Mouse (Mus musculus): ENCODE measurements at regions not wholly inside any gene's neighbourhood (a gene's known extent, or its start where the extent isn't known, plus 50 kb on each side); places are given as distances from the start of the nearest gene placed in this dataset.

DNA sequence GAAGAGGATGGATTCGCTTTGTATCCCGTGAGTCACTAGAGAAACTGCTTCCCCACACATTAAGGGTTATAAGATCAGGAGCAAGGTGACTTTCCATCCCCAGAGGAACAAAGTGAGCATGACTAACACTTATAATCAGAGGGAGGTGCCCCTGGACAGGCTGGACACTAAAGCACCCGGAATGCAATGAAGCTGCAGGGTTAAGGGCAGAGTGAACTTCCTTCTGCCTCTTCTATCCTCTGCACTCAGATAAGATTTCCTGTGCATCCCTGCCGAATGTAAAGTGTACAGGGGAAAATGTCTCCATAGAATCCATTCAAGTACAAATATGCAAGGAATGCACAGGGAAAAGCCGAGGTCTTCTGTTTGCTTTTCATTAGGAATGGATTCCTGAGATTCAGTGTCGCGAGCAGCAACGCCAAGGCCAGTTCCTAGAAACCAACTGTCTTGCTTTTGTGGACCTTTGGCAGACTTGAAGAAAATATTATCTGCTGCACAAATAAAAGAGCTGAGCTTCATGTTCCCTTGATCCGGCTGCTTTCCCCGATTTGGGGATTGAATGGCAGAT is 58.5 kb upstream of the Fbxl7 start:
- Histone ChIP-seq H3K4me1 (ENCODE audit: control insufficient read depth, insufficient read depth, low read length) (no peaks in the 10 kb centered on the region), H3K9ac (ENCODE audit: low read depth, low read length) (no peak overlapping the region), H3K27me3 (ENCODE audit: control insufficient read depth, insufficient read depth, low read length) (no peaks in the 10 kb centered on the region), H3K36me3 (ENCODE audit: control insufficient read depth, insufficient read depth, low read length) (no peaks in the 10 kb centered on the region), H3K9me3 (ENCODE audit: control insufficient read depth, low read length) (no peaks in the 10 kb centered on the region), H3K27ac (ENCODE audit: low read depth, low read length) (no peak overlapping the region), H3K4me3 (ENCODE audit: low read length) (no peak overlapping the region), H3K4me2 (replicated peaks; ENCODE audit: low read depth, low read length) (no peak overlapping the region)
- WGBS, result 57% methylated on average over 10 of the region's 10 CpGs
- no peak for ATAC-seq (ENCODE audit: low FRiP score, low TSS enrichment)

DNA sequence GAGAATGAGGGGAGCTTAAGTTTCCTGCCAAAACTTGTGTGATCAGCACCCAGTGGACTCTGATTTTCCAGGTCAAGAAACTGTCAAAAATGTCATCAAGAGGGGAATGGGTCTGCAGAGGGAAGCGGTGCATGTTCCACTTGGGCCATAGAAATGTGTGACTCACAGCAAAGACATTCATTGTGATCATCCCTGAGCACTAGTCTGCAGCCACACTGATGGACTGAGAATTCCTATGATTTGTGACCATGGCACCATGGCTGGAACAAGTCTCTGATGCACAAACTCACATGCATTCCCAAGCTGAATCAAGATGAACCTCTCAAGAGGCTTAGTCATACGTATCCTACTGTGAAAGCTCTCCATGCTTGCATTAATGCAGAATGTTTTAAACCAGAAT is 63.6 kb upstream of the Fbxl7 start:
- Histone ChIP-seq H3K27me3 (ENCODE audit: control insufficient read depth, insufficient read depth, low read length) (no peaks in the 10 kb centered on the region), H3K4me2 (replicated peaks; ENCODE audit: low read depth, low read length) (no peak overlapping the region), H3K36me3 (ENCODE audit: control insufficient read depth, insufficient read depth, low read length) (no peaks in the 10 kb centered on the region), H3K4me1 (ENCODE audit: control insufficient read depth, insufficient read depth, low read length) (no peaks in the 10 kb centered on the region), H3K9ac (ENCODE audit: low read depth, low read length) (no peak overlapping the region), H3K4me3 (ENCODE audit: low read length) (no peak overlapping the region), H3K9me3 (ENCODE audit: control insufficient read depth, low read length) (no peaks in the 10 kb centered on the region), H3K27ac (ENCODE audit: low read depth, low read length) (no peak overlapping the region)
- WGBS, result 90% methylated on average over 2 of the region's 2 CpGs
- no peak for ATAC-seq (ENCODE audit: low FRiP score, low TSS enrichment)

DNA sequence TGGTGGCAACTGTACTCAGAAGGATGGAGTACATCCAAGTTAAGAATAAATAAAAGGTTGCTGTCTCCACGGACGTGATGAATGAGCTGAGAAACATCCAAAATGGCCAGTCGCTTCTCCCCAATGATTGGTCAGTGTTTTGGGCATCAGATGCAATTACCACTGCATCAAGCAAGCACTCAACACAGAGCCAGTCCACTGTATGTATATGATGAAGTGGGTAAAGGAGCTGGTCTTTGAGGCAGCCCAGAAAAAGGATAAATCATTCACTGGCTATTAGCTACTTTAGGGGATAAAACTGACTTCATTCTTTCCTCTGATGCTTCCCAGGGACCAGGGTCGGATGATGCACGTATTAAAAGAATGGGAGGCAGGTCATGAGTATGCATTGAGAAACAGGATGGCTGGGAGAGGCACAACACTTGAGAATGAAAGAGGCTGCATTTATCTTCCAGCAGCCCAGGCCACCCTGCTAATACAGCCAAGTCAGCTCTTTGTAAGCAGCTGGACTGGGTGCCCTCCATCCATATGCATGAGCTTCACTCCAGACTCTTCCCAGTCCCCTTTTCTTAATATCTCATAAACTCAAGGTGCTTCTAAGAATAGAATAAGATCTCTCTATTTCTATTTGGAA is 73.1 kb upstream of the Fbxl7 start:
- no peak overlapping the region for H3K4me2 ChIP-seq (replicated peaks; ENCODE audit: low read depth, low read length)
- no peak overlapping the region for H3K4me3 ChIP-seq (ENCODE audit: low read length)
- ATAC-seq (ENCODE audit: low FRiP score, low TSS enrichment), result no peak
- 84% methylated on average over 5 of the region's 5 CpGs for WGBS
- H3K9me3 ChIP-seq (ENCODE audit: control insufficient read depth, low read length), result no peaks in the 10 kb centered on the region
- H3K27ac ChIP-seq (ENCODE audit: low read depth, low read length), result no peak overlapping the region
- H3K27me3 ChIP-seq (ENCODE audit: control insufficient read depth, insufficient read depth, low read length), result no peaks in the 10 kb centered on the region
- no peaks in the 10 kb centered on the region for H3K4me1 ChIP-seq (ENCODE audit: control insufficient read depth, insufficient read depth, low read length)
- H3K9ac ChIP-seq (ENCODE audit: low read depth, low read length), result no peak overlapping the region
- no peaks in the 10 kb centered on the region for H3K36me3 ChIP-seq (ENCODE audit: control insufficient read depth, insufficient read depth, low read length)

DNA sequence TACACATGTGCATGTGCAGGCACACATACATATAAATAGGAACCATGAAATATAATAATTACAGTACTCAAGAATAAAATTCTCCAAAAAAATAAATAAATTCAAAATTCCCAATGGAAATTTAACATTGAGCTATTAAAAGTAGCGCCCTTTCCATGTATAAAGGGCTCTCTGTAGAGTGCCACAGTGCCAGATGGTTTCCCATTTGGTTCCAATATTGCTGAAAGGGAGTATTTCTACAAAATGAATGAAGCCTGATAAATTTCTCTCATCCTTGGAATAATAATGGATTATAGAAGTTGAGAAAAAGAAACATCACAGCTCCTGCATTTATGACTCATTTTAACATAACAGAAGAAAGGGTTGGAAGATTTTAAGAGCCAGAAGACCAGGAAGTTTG is 75.4 kb upstream of the Fbxl7 start:
- H3K4me1 ChIP-seq (ENCODE audit: control insufficient read depth, insufficient read depth, low read length), result no peaks in the 10 kb centered on the region
- no peak overlapping the region for H3K4me3 ChIP-seq (ENCODE audit: low read length)
- no peak overlapping the region for H3K27ac ChIP-seq (ENCODE audit: low read depth, low read length)
- no peaks in the 10 kb centered on the region for H3K36me3 ChIP-seq (ENCODE audit: control insufficient read depth, insufficient read depth, low read length)
- ATAC-seq (ENCODE audit: low FRiP score, low TSS enrichment), result no peak
- no peaks in the 10 kb centered on the region for H3K27me3 ChIP-seq (ENCODE audit: control insufficient read depth, insufficient read depth, low read length)
- H3K4me2 ChIP-seq (replicated peaks; ENCODE audit: low read depth, low read length), result no peak overlapping the region
- WGBS, result 96% methylated on average over 1 of the region's 1 CpGs
- no peaks in the 10 kb centered on the region for H3K9me3 ChIP-seq (ENCODE audit: control insufficient read depth, low read length)
- no peak overlapping the region for H3K9ac ChIP-seq (ENCODE audit: low read depth, low read length)

DNA sequence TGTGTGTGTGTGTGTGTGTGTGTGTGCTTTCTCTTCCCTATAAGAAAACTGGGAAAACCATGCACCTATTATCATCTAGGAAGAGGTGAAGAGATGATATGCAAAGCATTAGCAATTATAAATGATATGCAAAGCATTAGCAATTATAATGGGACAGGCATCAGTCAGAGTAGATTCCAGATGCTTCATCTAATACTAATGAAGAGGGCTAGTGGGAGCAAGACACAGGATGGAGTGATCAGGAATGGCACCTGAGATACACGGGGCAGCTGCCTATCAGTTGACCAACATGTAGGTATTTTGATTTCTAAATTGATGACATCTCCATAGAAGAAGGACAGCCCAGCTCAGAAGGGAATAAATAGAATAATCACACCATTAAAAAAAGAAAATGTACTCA is 97.7 kb upstream of the Fbxl7 start:
- Histone ChIP-seq H3K27ac (ENCODE audit: low read depth, low read length) (no peak overlapping the region), H3K36me3 (ENCODE audit: control insufficient read depth, insufficient read depth, low read length) (no peaks in the 10 kb centered on the region), H3K9me3 (ENCODE audit: control insufficient read depth, low read length) (no peaks in the 10 kb centered on the region), H3K27me3 (ENCODE audit: control insufficient read depth, insufficient read depth, low read length) (no peaks in the 10 kb centered on the region), H3K4me2 (replicated peaks; ENCODE audit: low read depth, low read length) (no peak overlapping the region), H3K9ac (ENCODE audit: low read depth, low read length) (no peak overlapping the region), H3K4me3 (ENCODE audit: low read length) (no peak overlapping the region), H3K4me1 (ENCODE audit: control insufficient read depth, insufficient read depth, low read length) (no peaks in the 10 kb centered on the region)
- no peak for ATAC-seq (ENCODE audit: low FRiP score, low TSS enrichment)
- WGBS, result 81% methylated on average over 1 of the region's 1 CpGs

DNA sequence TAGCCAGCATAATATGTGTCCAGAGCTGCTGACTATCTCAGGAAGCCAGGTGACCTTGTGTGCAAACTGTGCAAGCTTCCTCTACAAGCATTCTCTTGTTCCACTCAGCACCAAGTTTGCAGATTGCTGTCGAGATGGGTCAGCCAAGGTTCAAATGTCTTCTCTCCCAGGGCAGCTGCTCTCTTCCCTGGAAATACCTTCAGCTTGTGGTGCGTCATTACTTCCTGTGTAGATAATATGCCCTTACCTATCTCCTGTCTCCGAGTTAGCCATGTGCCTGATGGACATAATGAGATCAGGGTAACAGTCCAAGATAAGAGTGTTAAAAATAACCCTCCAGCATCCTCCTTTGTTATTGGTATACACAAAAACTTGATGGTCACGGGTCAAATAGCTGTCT is 113.7 kb upstream of the Fbxl7 start:
- no peak overlapping the region for H3K4me2 ChIP-seq (replicated peaks; ENCODE audit: low read depth, low read length)
- no peak overlapping the region for H3K4me3 ChIP-seq (ENCODE audit: low read length)
- H3K9ac ChIP-seq (ENCODE audit: low read depth, low read length), result no peak overlapping the region
- 69% methylated on average over 4 of the region's 4 CpGs for WGBS
- H3K27ac ChIP-seq (ENCODE audit: low read depth, low read length), result no peak overlapping the region
- H3K36me3 ChIP-seq (ENCODE audit: control insufficient read depth, insufficient read depth, low read length), result no peaks in the 10 kb centered on the region
- no peak for ATAC-seq (ENCODE audit: low FRiP score, low TSS enrichment)
- H3K9me3 ChIP-seq (ENCODE audit: control insufficient read depth, low read length), result no peaks in the 10 kb centered on the region
- H3K4me1 ChIP-seq (ENCODE audit: control insufficient read depth, insufficient read depth, low read length), result no peaks in the 10 kb centered on the region
- H3K27me3 ChIP-seq (ENCODE audit: control insufficient read depth, insufficient read depth, low read length), result no peaks in the 10 kb centered on the region

DNA sequence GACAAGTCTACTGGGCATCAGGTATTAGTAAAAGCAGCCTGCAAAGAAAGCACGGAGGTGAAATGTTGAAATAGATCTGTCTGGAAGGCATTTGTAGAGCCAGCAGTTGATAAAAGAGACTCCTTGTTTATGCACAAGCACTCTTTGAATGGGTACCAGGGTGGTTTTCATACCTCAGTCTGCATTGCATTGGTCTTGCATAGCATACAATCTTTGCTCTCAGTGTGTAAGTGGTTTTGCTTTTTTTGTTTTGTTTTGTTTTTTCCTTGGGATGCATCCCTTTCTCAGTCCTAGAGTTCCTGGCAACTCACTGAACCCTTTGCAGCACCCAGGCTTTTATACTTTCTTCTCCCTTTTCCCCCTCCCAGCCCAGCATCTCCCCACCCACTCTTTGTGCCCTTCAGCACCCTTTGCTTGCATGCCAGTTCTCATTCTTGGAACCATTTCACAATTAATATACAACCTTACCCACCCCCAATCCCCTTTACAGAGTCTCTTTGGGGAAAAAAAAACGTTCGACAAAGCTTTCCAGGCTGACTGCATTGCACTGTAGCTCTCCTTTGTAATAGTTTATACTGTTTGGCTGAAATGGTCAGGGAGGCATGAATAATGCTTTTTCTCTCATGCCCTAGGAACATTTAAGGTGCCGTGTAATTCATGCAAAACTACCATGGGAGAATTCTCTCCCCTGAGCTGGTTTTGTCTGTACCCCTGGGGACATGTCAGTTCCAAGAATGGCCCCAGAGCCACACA is 118.7 kb upstream of the Fbxl7 start:
- H3K36me3 ChIP-seq (ENCODE audit: control insufficient read depth, insufficient read depth, low read length), result no peaks in the 10 kb centered on the region
- ATAC-seq (ENCODE audit: low FRiP score, low TSS enrichment), result no peak
- H3K27ac ChIP-seq (ENCODE audit: low read depth, low read length), result no peak overlapping the region
- no peak overlapping the region for H3K9ac ChIP-seq (ENCODE audit: low read depth, low read length)
- no peaks in the 10 kb centered on the region for H3K4me1 ChIP-seq (ENCODE audit: control insufficient read depth, insufficient read depth, low read length)
- H3K4me3 ChIP-seq (ENCODE audit: low read length), result no peak overlapping the region
- no peaks in the 10 kb centered on the region for H3K27me3 ChIP-seq (ENCODE audit: control insufficient read depth, insufficient read depth, low read length)
- H3K9me3 ChIP-seq (ENCODE audit: control insufficient read depth, low read length), result no peaks in the 10 kb centered on the region
- WGBS, result 55% methylated on average over 4 of the region's 4 CpGs
- no peak overlapping the region for H3K4me2 ChIP-seq (replicated peaks; ENCODE audit: low read depth, low read length)

DNA sequence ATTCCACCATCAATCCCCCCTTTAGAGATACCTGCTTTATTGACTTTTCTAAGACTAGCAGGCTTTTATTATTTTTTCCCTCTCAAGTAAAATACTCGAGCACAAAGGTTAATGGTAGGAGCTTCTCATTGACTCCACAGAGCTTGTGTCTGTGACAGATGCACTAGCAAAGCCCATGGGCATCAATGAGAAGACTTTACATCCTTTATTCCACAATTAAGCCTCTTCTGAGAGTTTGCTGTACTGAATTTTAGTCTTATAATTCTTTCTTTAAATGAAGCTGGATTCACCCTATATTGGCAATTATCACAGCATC is 119.2 kb upstream of the Fbxl7 start:
- 20% methylated on average over 1 of the region's 1 CpGs for WGBS
- Histone ChIP-seq H3K27me3 (ENCODE audit: control insufficient read depth, insufficient read depth, low read length) (no peaks in the 10 kb centered on the region), H3K27ac (ENCODE audit: low read depth, low read length) (no peak overlapping the region), H3K4me2 (replicated peaks; ENCODE audit: low read depth, low read length) (no peak overlapping the region), H3K4me1 (ENCODE audit: control insufficient read depth, insufficient read depth, low read length) (no peaks in the 10 kb centered on the region), H3K4me3 (ENCODE audit: low read length) (no peak overlapping the region), H3K9me3 (ENCODE audit: control insufficient read depth, low read length) (no peaks in the 10 kb centered on the region), H3K9ac (ENCODE audit: low read depth, low read length) (no peak overlapping the region), H3K36me3 (ENCODE audit: control insufficient read depth, insufficient read depth, low read length) (no peaks in the 10 kb centered on the region)
- ATAC-seq (ENCODE audit: low FRiP score, low TSS enrichment), result no peak

DNA sequence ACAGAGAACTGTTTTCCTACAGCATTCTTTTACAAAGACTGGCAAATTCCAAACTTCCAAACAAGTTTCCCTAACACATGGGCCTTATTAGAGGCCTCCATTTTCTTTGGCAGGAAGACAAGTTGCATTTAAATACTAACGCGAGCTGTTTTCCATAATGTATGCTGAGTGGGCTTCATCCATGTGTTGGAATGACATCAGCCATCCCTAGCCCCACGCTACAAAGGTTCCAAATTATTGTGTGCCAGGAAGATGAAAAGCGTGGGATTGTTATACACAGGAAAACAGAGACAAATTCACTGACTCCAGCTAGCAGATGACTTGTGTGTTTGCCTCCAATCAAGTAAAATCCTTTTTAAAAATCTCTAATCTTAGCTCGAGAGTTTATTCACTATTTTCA is 125.1 kb upstream of the Fbxl7 start:
- H3K4me2 ChIP-seq (replicated peaks; ENCODE audit: low read depth, low read length), result no peak overlapping the region
- no peaks in the 10 kb centered on the region for H3K27me3 ChIP-seq (ENCODE audit: control insufficient read depth, insufficient read depth, low read length)
- H3K9me3 ChIP-seq (ENCODE audit: control insufficient read depth, low read length), result no peaks in the 10 kb centered on the region
- H3K9ac ChIP-seq (ENCODE audit: low read depth, low read length), result no peak overlapping the region
- no peaks in the 10 kb centered on the region for H3K4me1 ChIP-seq (ENCODE audit: control insufficient read depth, insufficient read depth, low read length)
- ATAC-seq (ENCODE audit: low FRiP score, low TSS enrichment), result no peak
- 76% methylated on average over 5 of the region's 5 CpGs for WGBS
- no peaks in the 10 kb centered on the region for H3K36me3 ChIP-seq (ENCODE audit: control insufficient read depth, insufficient read depth, low read length)
- no peak overlapping the region for H3K27ac ChIP-seq (ENCODE audit: low read depth, low read length)
- no peak overlapping the region for H3K4me3 ChIP-seq (ENCODE audit: low read length)

All from kidney, embryonic 14.5 days (tissue).